In the genomic region with DNA sequence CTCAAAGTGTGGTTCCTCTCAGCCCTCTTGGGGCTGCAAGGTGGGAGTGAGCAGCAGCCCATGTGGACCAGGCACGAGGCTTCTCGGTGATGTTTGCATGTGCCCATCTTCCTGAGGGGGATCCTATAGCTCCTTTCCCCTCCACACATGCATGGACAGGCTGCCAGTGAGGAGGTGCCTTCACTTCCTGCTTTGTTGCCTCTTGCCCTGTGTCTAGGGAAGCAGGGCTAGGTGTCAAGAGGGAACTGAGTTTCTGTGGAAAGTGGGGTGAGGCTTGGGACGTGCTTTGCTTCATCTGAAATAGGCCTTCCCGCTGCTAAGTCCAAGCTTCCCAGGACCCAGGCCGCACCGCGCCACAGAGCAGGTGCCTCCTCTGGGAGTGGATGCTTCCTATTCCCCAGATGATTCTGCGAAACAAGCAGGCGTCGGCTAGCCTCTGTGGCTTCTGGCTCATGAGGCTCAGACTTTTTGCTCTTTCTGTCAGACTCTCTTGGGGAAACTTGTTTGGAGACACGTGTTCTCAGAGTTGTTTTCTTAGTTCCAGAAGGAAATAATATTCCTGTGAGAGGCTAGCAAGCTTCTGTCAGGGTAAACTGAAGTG, we compare ENCODE assay signal across 15 mouse cellular contexts. TPM values are rescaled to one million over a fixed set of nuclear protein-coding genes. Genes with fewer than 3 reads are reported as not detected.
DNase-seq lines count a peak whose midpoint lies in the region; ATAC-seq lines count a peak whose summit lies in the region.
"Had no signal": no experiment of that assay in that cellular context is flagged by ENCODE, and none has a peak within 500 bp of the region (broad histone marks: within the 10 kb centered on the region; RNA-seq: fewer than 3 reads in every experiment).

No protein-coding gene starts in this region.

- ATAC-seq in limb, embryonic 15.5 days (ENCODE audit: insufficient number of reproducible peaks, low FRiP score, low TSS enrichment, low read depth): no peak
- no peak for ATAC-seq in heart, embryonic 12.5 days (ENCODE audit: insufficient number of reproducible peaks, low FRiP score)
- ATAC-seq in monocyte, adult 5-6 weeks (replicated peaks; ENCODE audit: insufficient number of reproducible peaks, low FRiP score, low TSS enrichment, poor library complexity, severe bottlenecking): 0 out of 2 replicates have a peak, but pooled peaks have one; percentile 40
- ATAC-seq: forebrain, embryonic 15.5 days; intestine, embryonic 16.5 days had no signal

- no peaks in the 10 kb centered on the region for H3K9me3 ChIP-seq in limb, embryonic 15.5 days
- no peaks in the 10 kb centered on the region for H3K9me3 ChIP-seq in limb, embryonic 10.5 days (replicated peaks)
- no peaks in the 10 kb centered on the region for H3K9me3 ChIP-seq in heart, embryonic 12.5 days (replicated peaks)
- H3K9me3 ChIP-seq: embryonic facial prominence, embryonic 13.5 days; forebrain, embryonic 15.5 days had no signal

- peak; percentile 60 for DNase-seq in heart, adult 8-10 months (ENCODE audit: low spot score)
- no peak for DNase-seq in heart, postnatal 25 days (ENCODE audit: low spot score)
- DNase-seq in limb, embryonic 10.5 days (ENCODE audit: low spot score): no peak
- no peak for DNase-seq in embryo, embryonic 10.5 days (ENCODE audit: low spot score)
- DNase-seq: cerebellum, adult 9-10 months; liver; lung, postnatal 10 days; midbrain, embryonic 14.5 days; thymus, postnatal 36 days had no signal

- H3K4me1 ChIP-seq in limb, embryonic 15.5 days: peaks cover 15% of the 10 kb centered on the region
- no peaks in the 10 kb centered on the region for H3K4me1 ChIP-seq in limb, embryonic 10.5 days
- peaks cover 54% of the 10 kb centered on the region for H3K4me1 ChIP-seq in heart, embryonic 12.5 days (replicated peaks)

- H3K4me3 ChIP-seq in limb, embryonic 15.5 days: no peak overlapping the region
- H3K4me3 ChIP-seq in limb, embryonic 10.5 days: no peak overlapping the region
- H3K4me3 ChIP-seq in heart, embryonic 12.5 days: no peak overlapping the region
- H3K4me3 ChIP-seq: embryonic facial prominence, embryonic 13.5 days; forebrain, embryonic 15.5 days had no signal

- H3K27ac ChIP-seq in limb, embryonic 15.5 days: 0 out of 2 replicates have a peak overlapping the region, but pooled peaks have one; percentile 12
- no peak overlapping the region for H3K27ac ChIP-seq in limb, embryonic 10.5 days
- 0 out of 2 replicates have a peak overlapping the region, but pooled peaks have one; percentile 13 for H3K27ac ChIP-seq in heart, embryonic 12.5 days (ENCODE audit: poor library complexity, severe bottlenecking)
- H3K27ac ChIP-seq: embryonic facial prominence, embryonic 13.5 days; forebrain, embryonic 15.5 days had no signal

- no peaks in the 10 kb centered on the region for H3K27me3 ChIP-seq in limb, embryonic 15.5 days
- no peaks in the 10 kb centered on the region for H3K27me3 ChIP-seq in limb, embryonic 10.5 days (ENCODE audit: low read depth, poor library complexity, severe bottlenecking)
- no peaks in the 10 kb centered on the region for H3K27me3 ChIP-seq in heart, embryonic 12.5 days (replicated peaks)
- H3K27me3 ChIP-seq: embryonic facial prominence, embryonic 13.5 days; forebrain, embryonic 15.5 days had no signal

- intact Hi-C loops in heart, postnatal 25 days (cut with DNase I): no loop called here

- H3K4me2 ChIP-seq in limb, embryonic 15.5 days: no peak overlapping the region
- H3K4me2 ChIP-seq in heart, embryonic 12.5 days: no peak overlapping the region
- H3K4me2 ChIP-seq: embryonic facial prominence, embryonic 13.5 days; forebrain, embryonic 15.5 days had no signal

- WGBS in limb, embryonic 15.5 days: 82% methylated on average over 11 of the region's 11 CpGs
- 92% methylated on average over 11 of the region's 11 CpGs for WGBS in limb, embryonic 10.5 days
- WGBS in heart, embryonic 12.5 days: 83% methylated on average over 11 of the region's 11 CpGs

- no peak overlapping the region for H3K9ac ChIP-seq in limb, embryonic 15.5 days
- H3K9ac ChIP-seq in heart, embryonic 12.5 days: no peak overlapping the region
- H3K9ac ChIP-seq: embryonic facial prominence, embryonic 13.5 days; forebrain, embryonic 15.5 days had no signal

- H3K36me3 ChIP-seq in limb, embryonic 15.5 days: 0 out of 2 replicates have a peak, but pooled peaks cover 11% of the 10 kb centered on the region
- H3K36me3 ChIP-seq in limb, embryonic 10.5 days: peaks cover 28% of the 10 kb centered on the region
- peaks cover 26% of the 10 kb centered on the region for H3K36me3 ChIP-seq in heart, embryonic 12.5 days
- H3K36me3 ChIP-seq: forebrain, embryonic 15.5 days had no signal

RNA-seq across cellular contexts. Expression of a gene that starts 14.2 kb away (rescaled TPM):
- 10 to 100 TPM; 67.9 to 79.2 (median 73.3) TPM for total RNA-seq in heart, adult 8-10 months (2022)
- total RNA-seq in heart, postnatal 25 days (2021): 10 to 100 TPM; 74.7 to 76.9 TPM
- polyA plus RNA-seq in limb, embryonic 15.5 days (2015; fragmentation: Nextera tagmentation; extraction: Ambion mirVana): 41.1 and 42.0 TPM in 2 replicates
- polyA plus RNA-seq in limb, embryonic 10.5 days (2016; fragmentation: Nextera tagmentation; extraction: Ambion mirVana): 27.0 and 31.2 TPM in 2 replicates
- polyA plus RNA-seq in heart, embryonic 12.5 days (2016; fragmentation: Nextera tagmentation; extraction: Ambion mirVana): 53.5 and 54.0 TPM in 2 replicates
- 24.4 to 44.2 TPM (median 31.3 TPM) in 3 replicates for total RNA-seq in monocyte, adult 5-6 weeks (2017)

RNA-seq across cellular contexts. Expression of a gene that starts 35.5 kb away (rescaled TPM):
- total RNA-seq in heart, adult 8-10 months (2022): 1 to 10 TPM; 1.2 to 2.4 (median 1.7) TPM
- total RNA-seq in heart, postnatal 25 days (2021): 1 to 10 TPM in 1 of 2 experiments, under 1 TPM in 1; 0.91 to 1.2 TPM
- 0.37 and 0.40 TPM in 2 replicates for polyA plus RNA-seq in limb, embryonic 15.5 days (2015; fragmentation: Nextera tagmentation; extraction: Ambion mirVana)
- 0.62 and 0.83 TPM in 2 replicates for polyA plus RNA-seq in limb, embryonic 10.5 days (2016; fragmentation: Nextera tagmentation; extraction: Ambion mirVana)
- polyA plus RNA-seq in heart, embryonic 12.5 days (2016; fragmentation: Nextera tagmentation; extraction: Ambion mirVana): 0.13 and 0.15 TPM in 2 replicates
- total RNA-seq in monocyte, adult 5-6 weeks (2017): 43.6 to 60.8 TPM (median 44.6 TPM) in 3 replicates

Comparison
In these comparisons a context has a peak if more than half of its experiments do, and no peak if none do; other contexts are left out.
1. RNA of a gene that starts 35.5 kb away (total RNA-seq): 43.6 to 60.8 TPM in monocyte, adult 5-6 weeks; 1.2 to 2.4 TPM in heart, adult 8-10 months and 0.91 to 1.2 TPM in heart, postnatal 25 days; every median in the first group is over 10 times any median in the second.